8 mouse cellular contexts compared by ENCODE assay signal in genomic region chr16:31004321-31004682, GRCm38 (mm10).
DNase-seq lines count a peak whose midpoint lies in the region; ATAC-seq lines count a peak whose summit lies in the region.
"Had no signal": no experiment of that assay in that cellular context is flagged by ENCODE, and none has a peak within 500 bp of the region (broad histone marks: within the 10 kb centered on the region; RNA-seq: fewer than 3 reads in every experiment).

No protein-coding gene starts in this region.

- no peak for DNase-seq in liver, embryonic 11.5 days (ENCODE audit: low spot score)
- no peak for DNase-seq in liver
- no peak for DNase-seq in embryonic facial prominence, embryonic 14.5 days (ENCODE audit: low spot score)
- DNase-seq in hindbrain, embryonic 14.5 days (ENCODE audit: low spot score): no peak
- no peak for DNase-seq in urinary bladder, postnatal 10 days (ENCODE audit: low spot score)
- DNase-seq: cerebellum, adult 11 months had no signal

- WGBS in liver, embryonic 11.5 days: 45% methylated on average over 2 of the region's 2 CpGs
- 55% methylated on average over 2 of the region's 2 CpGs for WGBS in embryonic facial prominence, embryonic 14.5 days
- 17% methylated on average over 2 of the region's 2 CpGs for WGBS in hindbrain, embryonic 14.5 days
- WGBS in neural tube, embryonic 13.5 days: 13% methylated on average over 2 of the region's 2 CpGs

- no peaks in the 10 kb centered on the region for H3K9me3 ChIP-seq in liver, embryonic 11.5 days (ENCODE audit: control insufficient read depth, low read length)
- H3K9me3 ChIP-seq in embryonic facial prominence, embryonic 14.5 days (ENCODE audit: control insufficient read depth, low read length): no peaks in the 10 kb centered on the region
- no peaks in the 10 kb centered on the region for H3K9me3 ChIP-seq in hindbrain, embryonic 14.5 days (ENCODE audit: control insufficient read depth, low read length)
- no peaks in the 10 kb centered on the region for H3K9me3 ChIP-seq in neural tube, embryonic 13.5 days

- no peaks in the 10 kb centered on the region for H3K36me3 ChIP-seq in liver, embryonic 11.5 days (ENCODE audit: control insufficient read depth, insufficient read depth, low read length)
- no peaks in the 10 kb centered on the region for H3K36me3 ChIP-seq in embryonic facial prominence, embryonic 14.5 days (ENCODE audit: control insufficient read depth, insufficient read depth, low read length)
- no peaks in the 10 kb centered on the region for H3K36me3 ChIP-seq in hindbrain, embryonic 14.5 days (replicated peaks; ENCODE audit: control insufficient read depth, insufficient read depth)
- H3K36me3 ChIP-seq in neural tube, embryonic 13.5 days: no peaks in the 10 kb centered on the region

- ATAC-seq in liver, embryonic 11.5 days (replicated peaks; ENCODE audit: low FRiP score): no peak
- ATAC-seq in embryonic facial prominence, embryonic 14.5 days (ENCODE audit: low read depth): no peak
- no peak for ATAC-seq in hindbrain, embryonic 14.5 days (ENCODE audit: low FRiP score)
- peak; percentile 32 for ATAC-seq in neural tube, embryonic 13.5 days (ENCODE audit: low read depth)
- ATAC-seq in megakaryocyte, adult 5-6 weeks (ENCODE audit: poor library complexity, severe bottlenecking): no peak

- no peak overlapping the region for H3K4me2 ChIP-seq in liver, embryonic 11.5 days
- peak overlapping the region; percentile 38; the same call in 1 of the 2 replicates for H3K4me2 ChIP-seq in embryonic facial prominence, embryonic 14.5 days (ENCODE audit: low read depth, low read length)
- H3K4me2 ChIP-seq in hindbrain, embryonic 14.5 days (replicated peaks): no peak overlapping the region
- no peak overlapping the region for H3K4me2 ChIP-seq in neural tube, embryonic 13.5 days

- H3K27me3 ChIP-seq in liver, embryonic 11.5 days (replicated peaks; ENCODE audit: control insufficient read depth, insufficient read depth, low read length): no peaks in the 10 kb centered on the region
- H3K27me3 ChIP-seq in embryonic facial prominence, embryonic 14.5 days (replicated peaks; ENCODE audit: control insufficient read depth, insufficient read depth, low read length): no peaks in the 10 kb centered on the region
- no peaks in the 10 kb centered on the region for H3K27me3 ChIP-seq in hindbrain, embryonic 14.5 days (ENCODE audit: control insufficient read depth, insufficient read depth, low read length)
- H3K27me3 ChIP-seq in neural tube, embryonic 13.5 days: no peaks in the 10 kb centered on the region

- no peak overlapping the region for H3K9ac ChIP-seq in liver, embryonic 11.5 days (ENCODE audit: low read depth, low read length)
- no peak overlapping the region for H3K9ac ChIP-seq in embryonic facial prominence, embryonic 14.5 days (ENCODE audit: low read depth, low read length)
- no peak overlapping the region for H3K9ac ChIP-seq in hindbrain, embryonic 14.5 days
- no peak overlapping the region for H3K9ac ChIP-seq in neural tube, embryonic 13.5 days

- H3K27ac ChIP-seq in liver, embryonic 11.5 days (ENCODE audit: low read depth, low read length): peak overlapping the region; percentile 45; the same call in 1 of the 2 replicates
- H3K27ac ChIP-seq in embryonic facial prominence, embryonic 14.5 days (replicated peaks; ENCODE audit: low read depth, low read length): peak overlapping the region; percentile 48; the same call in 1 of the 2 replicates
- H3K27ac ChIP-seq in hindbrain, embryonic 14.5 days: peak overlapping the region; percentile 63; the same call in 1 of the 2 replicates
- peak overlapping the region; percentile 46 for H3K27ac ChIP-seq in neural tube, embryonic 13.5 days (replicated peaks)

- H3K4me3 ChIP-seq in liver, embryonic 11.5 days (ENCODE audit: low read depth, low read length): no peak overlapping the region
- H3K4me3 ChIP-seq in embryonic facial prominence, embryonic 14.5 days (ENCODE audit: low read depth, low read length): no peak overlapping the region
- H3K4me3 ChIP-seq in hindbrain, embryonic 14.5 days (replicated peaks; ENCODE audit: low read length): no peak overlapping the region
- no peak overlapping the region for H3K4me3 ChIP-seq in neural tube, embryonic 13.5 days

- H3K4me1 ChIP-seq in liver, embryonic 11.5 days (replicated peaks; ENCODE audit: control insufficient read depth, insufficient read depth, low read length): peaks cover 17% of the 10 kb centered on the region
- peaks cover 24% of the 10 kb centered on the region; the same call in 1 of the 2 replicates for H3K4me1 ChIP-seq in embryonic facial prominence, embryonic 14.5 days (ENCODE audit: control insufficient read depth, insufficient read depth, low read length)
- H3K4me1 ChIP-seq in hindbrain, embryonic 14.5 days (replicated peaks; ENCODE audit: control insufficient read depth, insufficient read depth, low read length): peaks cover 28% of the 10 kb centered on the region
- peaks cover 60% of the 10 kb centered on the region for H3K4me1 ChIP-seq in neural tube, embryonic 13.5 days (replicated peaks)
